Mouse (Mus musculus) midbrain, embryonic 15.5 days (tissue): ENCODE results near the gene Gphn. TPM values are rescaled to one million over a fixed set of nuclear protein-coding genes. Genes with fewer than 3 reads are reported as not detected.

Experiments
- ATAC-seq: fragments of 200-750 bp; cut with Nextera tagmentation; replicated peaks from 2 replicates; pipeline ENCODE4 v1.8.0; 2017; ENCODE audit warnings: moderate TSS enrichment
- H3K27ac ChIP-seq: fragments of 300-500 bp; sonication (generic); 2 replicates; pipeline ENCODE4 v1.5.1; 2015; ENCODE audit warnings: mild to moderate bottlenecking, inconsistent platforms
- H3K27me3 ChIP-seq: fragments of 300-500 bp; sonication (generic); replicated peaks from 2 replicates; pipeline ENCODE4 v1.6.1; 2015; ENCODE audit warnings: inconsistent platforms
- H3K36me3 ChIP-seq: fragments of 300-500 bp; sonication (generic); replicated peaks from 2 replicates; pipeline ENCODE4 v1.6.1; 2015; ENCODE audit warnings: inconsistent platforms
- H3K4me1 ChIP-seq: fragments of 300-500 bp; sonication (generic); 2 replicates; pipeline ENCODE4 v1.6.1; 2015; ENCODE audit warnings: inconsistent platforms
- H3K4me2 ChIP-seq: fragments of 300-500 bp; sonication (generic); 2 replicates; pipeline ENCODE4 v1.6.1; 2015; ENCODE audit warnings: inconsistent platforms, mild to moderate bottlenecking, moderate library complexity
- H3K4me3 ChIP-seq: fragments of 300-500 bp; sonication (generic); 2 replicates; pipeline ENCODE4 v1.5.1; 2015; ENCODE audit warnings: mild to moderate bottlenecking, inconsistent platforms
- H3K9ac ChIP-seq: fragments of 300-500 bp; sonication (generic); 2 replicates; pipeline ENCODE4 v1.6.1; 2015; ENCODE audit warnings: mild to moderate bottlenecking, inconsistent platforms
- H3K9me3 ChIP-seq: fragments of 300-500 bp; sonication (generic); 2 replicates; pipeline ENCODE4 v1.6.1; 2016; ENCODE audit warnings: inconsistent platforms
- WGBS: fragments of 180-500 bp; shearing (Covaris S2); methylation state at CpG from one replicate; pipeline ENCODE4 v1.1.7; 2015; ENCODE audit warnings: mixed read lengths; 5-methylcytosine and 5-hydroxymethylcytosine counted together
- polyA plus RNA-seq: library from polyadenylated mRNA; unstranded; fragments of >200 nt; fragmentation: Nextera tagmentation; extraction: Ambion mirVana; gene quantifications from 2 replicates; pipeline ENCODE4 v1.2.1, GENCODE M21; 2015

Gphn gene
- polyA plus RNA-seq, 1 experiment from 2014 or later = 55.7 TPM

- H3K4me3 ChIP-seq = no peak overlapping the region
- H3K4me1 ChIP-seq = no peaks in the 10 kb centered on the region
- no peak overlapping the region for H3K27ac ChIP-seq
- no peaks in the 10 kb centered on the region for H3K9me3 ChIP-seq
- H3K9ac ChIP-seq = no peak overlapping the region
- no peaks in the 10 kb centered on the region for H3K27me3 ChIP-seq
- no peak for ATAC-seq
- H3K36me3 ChIP-seq = 0 out of 2 replicates have a peak, but pooled peaks cover 3% of the 10 kb centered on the region
- H3K4me2 ChIP-seq = no peak overlapping the region
- WGBS = 67% methylated on average over 2 of the region's 2 CpGs
Measured at GRCm38 (mm10) chr12:78659718-78660304, 433.6 kb downstream of the Gphn start.

GRCm38 (mm10) chr12:78678101-78678806 is 452.1 kb downstream of the Gphn start:
- 82% methylated on average over 5 of the region's 5 CpGs for WGBS
- Histone ChIP-seq H3K4me3 (no peak overlapping the region), H3K9ac (no peak overlapping the region), H3K4me1 (no peaks in the 10 kb centered on the region), H3K4me2 (no peak overlapping the region), H3K27me3 (no peaks in the 10 kb centered on the region), H3K27ac (no peak overlapping the region), H3K36me3 (no peaks in the 10 kb centered on the region), H3K9me3 (no peaks in the 10 kb centered on the region)
- no peak for ATAC-seq

- no peak for ATAC-seq
- Histone ChIP-seq H3K4me3 (no peak overlapping the region), H3K9me3 (no peaks in the 10 kb centered on the region), H3K4me1 (no peaks in the 10 kb centered on the region), H3K27ac (no peak overlapping the region), H3K4me2 (no peak overlapping the region), H3K36me3 (peaks cover 3% of the 10 kb centered on the region; the same call in 1 of the 2 replicates), H3K27me3 (no peaks in the 10 kb centered on the region), H3K9ac (no peak overlapping the region)
- 99% methylated on average over 2 of the region's 2 CpGs for WGBS
Measured at GRCm38 (mm10) chr12:78678807-78679189, 452.6 kb downstream of the Gphn start.

- no peak overlapping the region for H3K4me3 ChIP-seq
- H3K9ac ChIP-seq = no peak overlapping the region
- H3K9me3 ChIP-seq = no peaks in the 10 kb centered on the region
- H3K4me2 ChIP-seq = no peak overlapping the region
- no peaks in the 10 kb centered on the region for H3K27me3 ChIP-seq
- peaks cover 3% of the 10 kb centered on the region; the same call in 1 of the 2 replicates for H3K36me3 ChIP-seq
- no peak for ATAC-seq
- no peaks in the 10 kb centered on the region for H3K4me1 ChIP-seq
- WGBS = 88% methylated on average over 2 of the region's 2 CpGs
- no peak overlapping the region for H3K27ac ChIP-seq
Measured at GRCm38 (mm10) chr12:78681048-78681447, 454.9 kb downstream of the Gphn start.

- Histone ChIP-seq H3K4me3 (no peak overlapping the region), H3K4me1 (no peaks in the 10 kb centered on the region), H3K27ac (no peak overlapping the region), H3K9ac (no peak overlapping the region), H3K36me3 (peaks cover 3% of the 10 kb centered on the region; the same call in 1 of the 2 replicates), H3K9me3 (no peaks in the 10 kb centered on the region), H3K27me3 (no peaks in the 10 kb centered on the region), H3K4me2 (no peak overlapping the region)
- 84% methylated on average over 4 of the region's 4 CpGs for WGBS
- no peak for ATAC-seq
Measured at GRCm38 (mm10) chr12:78682279-78682678, 456.1 kb downstream of the Gphn start.

GRCm38 (mm10) chr12:78685669-78686215 is 459.6 kb downstream of the Gphn start:
- Histone ChIP-seq H3K27me3 (no peaks in the 10 kb centered on the region), H3K36me3 (peaks cover 3% of the 10 kb centered on the region; the same call in 1 of the 2 replicates), H3K4me3 (no peak overlapping the region), H3K9me3 (no peaks in the 10 kb centered on the region), H3K9ac (no peak overlapping the region), H3K4me2 (no peak overlapping the region), H3K27ac (no peak overlapping the region), H3K4me1 (no peaks in the 10 kb centered on the region)
- 92% methylated on average over 1 of the region's 1 CpGs for WGBS
- ATAC-seq = no peak

- no peak for ATAC-seq
- H3K4me3 ChIP-seq = no peak overlapping the region
- H3K27me3 ChIP-seq = no peaks in the 10 kb centered on the region
- no peak overlapping the region for H3K27ac ChIP-seq
- H3K36me3 ChIP-seq = no peaks in the 10 kb centered on the region
- H3K4me2 ChIP-seq = no peak overlapping the region
- H3K9me3 ChIP-seq = no peaks in the 10 kb centered on the region
- H3K9ac ChIP-seq = no peak overlapping the region
- H3K4me1 ChIP-seq = no peaks in the 10 kb centered on the region
- WGBS = 87% methylated on average over 5 of the region's 5 CpGs
Measured at GRCm38 (mm10) chr12:78688876-78689275, 462.7 kb downstream of the Gphn start.

GRCm38 (mm10) chr12:78691325-78691724 is 465.1 kb downstream of the Gphn start, which contains the start of gene Fam71d:
Gene Fam71d (plus strand): TSS chr12:78691535.
- no peaks in the 10 kb centered on the region for H3K9me3 ChIP-seq
- H3K9ac ChIP-seq = no peak within 1 kb of the TSS
- H3K4me3 ChIP-seq = no peak within 1 kb of the TSS
- H3K27me3 ChIP-seq = no peaks in the 10 kb centered on the region
- no peak within 1 kb of the TSS for H3K4me2 ChIP-seq
- ATAC-seq = no peak
- no peaks in the 10 kb centered on the region for H3K36me3 ChIP-seq
- no peak within 1 kb of the TSS for H3K27ac ChIP-seq
- 66% methylated on average over 1 of the region's 1 CpGs for WGBS
- no peaks in the 10 kb centered on the region for H3K4me1 ChIP-seq

- no peak overlapping the region for H3K9ac ChIP-seq
- H3K27ac ChIP-seq = no peak overlapping the region
- H3K9me3 ChIP-seq = no peaks in the 10 kb centered on the region
- no peaks in the 10 kb centered on the region for H3K36me3 ChIP-seq
- WGBS = 92% methylated on average over 2 of the region's 2 CpGs
- no peaks in the 10 kb centered on the region for H3K4me1 ChIP-seq
- ATAC-seq = no peak
- H3K4me3 ChIP-seq = no peak overlapping the region
- H3K4me2 ChIP-seq = no peak overlapping the region
- H3K27me3 ChIP-seq = no peaks in the 10 kb centered on the region
Measured at GRCm38 (mm10) chr12:78693281-78693680, 467.1 kb downstream of the Gphn start.

- Histone ChIP-seq H3K27ac (no peak overlapping the region), H3K4me2 (no peak overlapping the region), H3K4me3 (no peak overlapping the region), H3K36me3 (no peaks in the 10 kb centered on the region), H3K9ac (no peak overlapping the region), H3K4me1 (no peaks in the 10 kb centered on the region), H3K9me3 (no peaks in the 10 kb centered on the region), H3K27me3 (no peaks in the 10 kb centered on the region)
- WGBS = 87% methylated on average over 2 of the region's 2 CpGs
- ATAC-seq = no peak
Measured at GRCm38 (mm10) chr12:78717783-78718182, 491.6 kb downstream of the Gphn start.

- Histone ChIP-seq H3K36me3 (no peaks in the 10 kb centered on the region), H3K9me3 (no peaks in the 10 kb centered on the region)
Measured at GRCm38 (mm10) chr12:78727723-78728122, 501.5 kb downstream of the Gphn start.

More at GRCm38 (mm10) chr12:78727723-78728122, 501.5 kb downstream of the Gphn start:
- H3K27me3 ChIP-seq = no peaks in the 10 kb centered on the region
- H3K4me3 ChIP-seq = no peak overlapping the region
- H3K4me1 ChIP-seq = no peaks in the 10 kb centered on the region
- no peak for ATAC-seq
- no peak overlapping the region for H3K9ac ChIP-seq
- 65% methylated on average over 4 of the region's 4 CpGs for WGBS
- no peak overlapping the region for H3K27ac ChIP-seq
- H3K4me2 ChIP-seq = no peak overlapping the region
